Mouse (Mus musculus): ENCODE results near the gene Tas1r1. TPM values are rescaled to one million over a fixed set of nuclear protein-coding genes. Genes with fewer than 3 reads are reported as not detected.

Gene Tas1r1
- polyA plus RNA-seq, 1 experiment from 2014 or later = 1.2 TPM

DNA sequence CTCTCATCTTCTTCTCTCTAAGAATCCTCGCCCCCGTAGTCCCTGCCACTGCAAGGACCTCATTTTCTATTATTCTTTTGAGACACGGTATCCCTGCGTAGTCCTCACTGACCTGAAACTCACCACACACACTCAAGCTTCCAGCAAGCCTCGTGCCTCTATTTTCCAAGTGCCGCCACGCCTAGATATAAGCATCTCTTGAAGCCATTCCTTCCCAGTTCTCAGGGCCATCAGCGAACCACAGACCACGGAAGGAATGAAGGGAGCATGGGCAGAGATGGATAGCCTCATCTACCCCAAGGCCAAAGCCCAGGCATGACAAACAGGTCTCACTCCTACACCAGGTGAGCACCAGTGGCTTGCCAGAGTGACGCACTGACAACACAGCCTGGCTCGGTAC, 13.8 kb downstream of the Tas1r1 start:
- WGBS = 89% methylated on average over 11 of the region's 11 CpGs
- Histone ChIP-seq H3K4me2 (replicated peaks) (no peak overlapping the region), H3K27ac (replicated peaks) (no peak overlapping the region), H3K36me3 (peaks cover 53% of the 10 kb centered on the region), H3K4me3 (replicated peaks) (no peak overlapping the region), H3K9me3 (replicated peaks) (no peaks in the 10 kb centered on the region), H3K4me1 (peaks cover 50% of the 10 kb centered on the region), H3K27me3 (no peaks in the 10 kb centered on the region), H3K9ac (0 out of 2 replicates have a peak overlapping the region, but pooled peaks have one; percentile 4)
- no peak for ATAC-seq (ENCODE audit: insufficient number of reproducible peaks, low FRiP score, low TSS enrichment, low read depth)

DNA sequence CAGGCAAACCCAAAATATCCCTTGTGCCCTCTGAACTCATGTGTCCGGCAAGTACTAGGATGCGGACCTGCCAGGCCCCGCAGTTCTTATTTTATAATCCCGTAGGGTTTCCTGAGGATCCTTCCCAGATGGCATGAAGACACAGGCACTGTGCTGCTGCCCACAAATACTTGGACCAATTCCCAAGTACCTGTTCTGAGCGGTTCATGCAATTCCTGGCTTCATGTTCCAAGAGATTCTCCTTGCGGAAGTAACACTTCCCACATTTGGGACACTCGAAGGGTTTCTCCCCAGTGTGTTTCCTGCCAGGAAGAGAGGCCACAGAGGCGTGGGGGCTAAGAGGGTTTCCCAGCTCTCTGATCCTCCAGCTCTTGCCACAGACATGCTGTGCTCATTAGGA, 15.9 kb downstream of the Tas1r1 start:
- 81% methylated on average over 8 of the region's 8 CpGs for WGBS
- H3K4me2 ChIP-seq (replicated peaks) = no peak overlapping the region
- no peak overlapping the region for H3K4me3 ChIP-seq (replicated peaks)
- ATAC-seq (ENCODE audit: insufficient number of reproducible peaks, low FRiP score, low TSS enrichment, low read depth) = no peak
- H3K4me1 ChIP-seq = peaks cover 36% of the 10 kb centered on the region
- H3K36me3 ChIP-seq = peaks cover 65% of the 10 kb centered on the region
- H3K9me3 ChIP-seq (replicated peaks) = no peaks in the 10 kb centered on the region
- no peak overlapping the region for H3K9ac ChIP-seq
- H3K27me3 ChIP-seq = no peaks in the 10 kb centered on the region
- H3K27ac ChIP-seq (replicated peaks) = no peak overlapping the region

DNA sequence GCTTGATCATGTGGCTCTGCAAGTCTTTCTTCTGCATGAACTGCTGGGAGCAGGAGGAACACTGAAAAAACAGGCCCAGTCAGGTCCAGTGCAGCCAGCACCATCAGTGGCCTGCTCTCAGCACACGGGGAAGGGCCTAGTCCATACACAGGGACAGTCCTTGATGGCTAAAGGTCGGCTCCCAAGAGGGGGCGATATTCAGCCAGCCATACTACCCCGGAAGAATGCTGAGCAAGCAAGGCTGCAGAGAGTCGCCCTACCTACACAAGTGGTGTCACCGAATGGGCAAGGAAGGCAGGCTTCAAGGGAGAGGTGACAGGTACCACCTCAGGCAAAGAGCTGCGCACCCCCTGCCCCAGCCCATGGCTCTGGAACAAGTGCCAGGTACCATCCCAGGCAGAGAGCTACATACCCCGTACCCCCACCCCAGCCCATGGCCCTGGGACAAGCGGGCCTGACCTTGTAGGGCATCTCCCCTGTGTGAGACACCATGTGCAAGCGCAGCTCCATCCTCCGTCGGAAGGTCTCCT, 16.7 kb downstream of the Tas1r1 start:
- Histone ChIP-seq H3K4me2 (replicated peaks) (no peak overlapping the region), H3K9ac (no peak overlapping the region), H3K4me3 (replicated peaks) (no peak overlapping the region), H3K9me3 (replicated peaks) (no peaks in the 10 kb centered on the region), H3K27ac (replicated peaks) (no peak overlapping the region), H3K36me3 (peaks cover 71% of the 10 kb centered on the region), H3K27me3 (no peaks in the 10 kb centered on the region), H3K4me1 (peaks cover 31% of the 10 kb centered on the region)
- ATAC-seq (ENCODE audit: insufficient number of reproducible peaks, low FRiP score, low TSS enrichment, low read depth) = no peak
- WGBS = 75% methylated on average over 12 of the region's 12 CpGs

DNA sequence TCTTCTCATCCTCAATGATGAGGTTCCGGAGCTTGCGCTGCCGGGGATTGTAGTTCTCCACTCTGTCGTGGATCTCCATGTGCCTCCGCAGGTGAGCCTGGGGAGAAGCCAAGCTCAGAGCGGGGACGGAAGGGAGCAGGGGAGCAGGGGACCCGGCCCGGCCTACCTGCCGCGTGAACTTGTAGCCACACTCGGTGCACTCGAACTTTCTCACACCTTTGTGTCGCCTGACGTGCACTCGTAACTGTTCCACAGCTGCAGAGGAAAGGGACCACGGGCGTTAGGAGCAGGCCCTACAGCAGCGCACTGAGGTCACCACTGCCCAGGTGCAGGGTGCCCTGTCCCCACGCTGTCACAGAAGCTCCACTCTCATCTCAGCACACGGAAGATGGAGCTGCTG, 18.3 kb downstream of the Tas1r1 start:
- Histone ChIP-seq H3K27ac (replicated peaks) (no peak overlapping the region), H3K4me3 (replicated peaks) (no peak overlapping the region), H3K4me1 (peaks cover 14% of the 10 kb centered on the region; the same call in 1 of the 2 replicates), H3K36me3 (peaks cover 87% of the 10 kb centered on the region), H3K27me3 (no peaks in the 10 kb centered on the region), H3K9ac (no peak overlapping the region), H3K4me2 (replicated peaks) (no peak overlapping the region), H3K9me3 (replicated peaks) (no peaks in the 10 kb centered on the region)
- no peak for ATAC-seq (ENCODE audit: insufficient number of reproducible peaks, low FRiP score, low TSS enrichment, low read depth)
- WGBS = 94% methylated on average over 21 of the region's 21 CpGs

DNA sequence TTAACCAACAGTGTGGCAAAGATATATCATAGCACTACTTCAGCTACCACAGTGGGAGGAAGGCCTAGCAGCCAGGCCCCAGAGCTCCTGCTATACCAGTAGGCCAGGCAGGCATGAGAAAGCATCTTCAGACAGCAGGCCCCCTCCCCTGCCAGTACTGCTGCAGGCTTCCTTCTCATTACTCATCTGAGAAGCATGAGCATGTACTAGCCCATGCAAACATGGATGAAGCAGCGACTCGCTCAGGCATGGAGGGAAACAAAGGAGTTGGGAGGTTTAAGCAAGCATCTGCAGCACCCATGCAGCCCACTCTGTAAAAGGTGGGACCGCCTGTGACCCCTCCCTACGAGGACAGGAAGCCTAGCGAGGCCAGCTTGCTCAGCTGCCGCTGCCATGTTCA, 19.3 kb downstream of the Tas1r1 start:
- Histone ChIP-seq H3K9me3 (replicated peaks) (no peaks in the 10 kb centered on the region), H3K27me3 (no peaks in the 10 kb centered on the region), H3K9ac (no peak overlapping the region), H3K27ac (replicated peaks) (no peak overlapping the region), H3K36me3 (peaks cover 89% of the 10 kb centered on the region), H3K4me2 (replicated peaks) (no peak overlapping the region), H3K4me3 (replicated peaks) (no peak overlapping the region), H3K4me1 (0 out of 2 replicates have a peak, but pooled peaks cover 6% of the 10 kb centered on the region)
- no peak for ATAC-seq (ENCODE audit: insufficient number of reproducible peaks, low FRiP score, low TSS enrichment, low read depth)
- WGBS = 75% methylated on average over 6 of the region's 6 CpGs

DNA sequence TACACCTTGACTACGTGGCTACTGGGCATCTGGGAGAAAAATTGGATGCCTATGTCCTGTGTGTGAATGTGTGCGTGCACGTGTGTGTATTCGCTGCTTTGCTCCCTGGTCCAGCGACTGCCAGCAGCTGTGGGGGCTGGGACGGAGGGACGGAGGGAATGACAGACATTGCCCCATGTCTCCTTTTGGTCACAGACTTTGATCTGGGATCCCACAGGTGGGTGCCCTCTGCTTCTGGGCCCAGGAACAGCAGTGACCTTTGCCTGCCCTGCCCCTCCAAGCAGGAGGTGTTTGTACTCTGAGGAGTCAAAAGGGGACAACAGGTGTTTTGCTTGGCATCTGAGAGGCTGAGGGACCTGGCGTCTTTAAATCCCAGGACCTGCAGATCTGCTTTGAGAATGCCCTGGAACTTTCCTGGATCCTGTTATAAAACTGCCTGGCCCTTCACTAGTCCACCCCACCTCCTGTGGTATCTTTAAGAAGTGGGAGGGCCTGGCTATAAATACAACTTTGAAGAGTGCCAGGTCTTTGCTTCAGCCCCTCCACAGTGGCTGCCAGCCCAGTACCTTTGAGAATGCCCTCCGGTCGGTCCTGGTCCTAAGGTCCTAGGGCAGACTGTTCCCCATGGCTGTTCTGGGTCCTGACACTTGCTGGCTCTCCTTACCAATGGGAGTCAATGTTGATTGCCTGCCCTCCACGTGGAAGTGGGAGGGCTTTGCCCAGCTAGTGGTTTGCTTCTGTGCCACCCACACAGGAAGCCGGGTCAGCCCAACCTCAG, 25.1 kb downstream of the Tas1r1 start:
- H3K27ac ChIP-seq (replicated peaks) = no peak overlapping the region
- H3K36me3 ChIP-seq = peaks cover 56% of the 10 kb centered on the region
- no peak overlapping the region for H3K4me3 ChIP-seq (replicated peaks)
- no peak overlapping the region for H3K4me2 ChIP-seq (replicated peaks)
- H3K9me3 ChIP-seq (replicated peaks) = no peaks in the 10 kb centered on the region
- H3K27me3 ChIP-seq = no peaks in the 10 kb centered on the region
- no peak overlapping the region for H3K9ac ChIP-seq
- no peak for ATAC-seq (ENCODE audit: insufficient number of reproducible peaks, low FRiP score, low TSS enrichment, low read depth)
- 84% methylated on average over 12 of the region's 12 CpGs for WGBS
- H3K4me1 ChIP-seq = peaks cover 27% of the 10 kb centered on the region

DNA sequence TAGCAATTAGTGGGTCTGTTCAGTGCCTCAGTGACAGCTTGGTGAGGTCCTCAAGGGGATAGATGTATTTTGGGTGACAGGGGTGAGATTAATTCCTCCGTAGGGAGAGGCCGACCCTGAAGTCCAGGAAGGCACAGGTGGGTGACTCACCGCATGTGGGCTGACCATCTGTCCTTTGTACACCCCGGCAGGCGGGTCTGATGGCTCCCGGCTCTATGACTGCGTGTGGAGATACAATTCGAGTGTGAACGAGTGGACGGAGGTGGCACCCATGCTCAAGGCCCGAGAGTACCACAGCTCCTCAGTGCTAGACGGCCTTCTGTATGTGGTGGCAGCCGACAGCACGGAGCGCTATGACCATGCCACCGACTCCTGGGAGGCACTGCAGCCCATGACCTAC, 26.3 kb downstream of the Tas1r1 start:
- Histone ChIP-seq H3K27me3 (no peaks in the 10 kb centered on the region), H3K9ac (no peak overlapping the region), H3K9me3 (replicated peaks) (no peaks in the 10 kb centered on the region), H3K4me3 (replicated peaks) (peak overlapping the region; percentile 77; the same call in 1 of the 2 replicates), H3K4me2 (replicated peaks) (peak overlapping the region; percentile 95; the same call in 1 of the 2 replicates), H3K27ac (replicated peaks) (no peak overlapping the region), H3K4me1 (peaks cover 39% of the 10 kb centered on the region), H3K36me3 (peaks cover 48% of the 10 kb centered on the region)
- ATAC-seq (ENCODE audit: insufficient number of reproducible peaks, low FRiP score, low TSS enrichment, low read depth) = no peak
- WGBS = 88% methylated on average over 16 of the region's 16 CpGs

DNA sequence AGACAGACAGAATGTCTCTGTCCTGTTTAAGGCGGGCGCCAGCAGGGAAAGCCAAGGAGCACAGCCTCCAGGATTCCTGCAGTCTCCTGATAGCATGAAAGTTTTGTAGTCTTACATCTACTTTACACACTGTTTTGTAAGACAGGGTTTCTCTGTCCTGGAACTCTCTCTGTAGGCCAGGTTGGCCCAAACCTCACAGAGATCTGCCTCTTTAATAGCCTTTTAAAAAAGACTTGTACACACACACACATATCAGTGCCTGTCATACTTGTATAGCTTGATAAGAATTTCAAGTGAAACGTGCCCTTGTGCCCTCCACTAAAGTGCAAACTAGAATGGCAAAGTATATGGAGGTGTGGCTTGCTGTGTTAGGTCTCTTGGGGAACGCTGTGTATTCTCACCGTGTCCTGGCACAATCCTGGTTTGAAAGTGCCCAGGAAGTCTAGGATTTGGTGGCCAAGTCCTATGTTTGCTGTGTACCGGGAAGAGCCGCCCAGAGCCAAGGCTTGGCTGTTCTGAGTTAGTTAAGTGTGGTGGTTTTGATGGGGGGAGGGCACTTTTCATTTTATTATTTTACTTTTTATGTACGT, 27.1 kb downstream of the Tas1r1 start:
- no peak for ATAC-seq (ENCODE audit: insufficient number of reproducible peaks, low FRiP score, low TSS enrichment, low read depth)
- H3K9me3 ChIP-seq (replicated peaks) = no peaks in the 10 kb centered on the region
- H3K9ac ChIP-seq = peak overlapping the region; percentile 49; the same call in 1 of the 2 replicates
- H3K36me3 ChIP-seq = peaks cover 42% of the 10 kb centered on the region
- H3K4me2 ChIP-seq (replicated peaks) = peak overlapping the region; percentile 95
- peak overlapping the region; percentile 77 for H3K4me3 ChIP-seq (replicated peaks)
- 65% methylated on average over 8 of the region's 8 CpGs for WGBS
- H3K27ac ChIP-seq (replicated peaks) = peak overlapping the region; percentile 96; the same call in 1 of the 2 replicates
- H3K4me1 ChIP-seq = peaks cover 42% of the 10 kb centered on the region
- no peaks in the 10 kb centered on the region for H3K27me3 ChIP-seq

DNA sequence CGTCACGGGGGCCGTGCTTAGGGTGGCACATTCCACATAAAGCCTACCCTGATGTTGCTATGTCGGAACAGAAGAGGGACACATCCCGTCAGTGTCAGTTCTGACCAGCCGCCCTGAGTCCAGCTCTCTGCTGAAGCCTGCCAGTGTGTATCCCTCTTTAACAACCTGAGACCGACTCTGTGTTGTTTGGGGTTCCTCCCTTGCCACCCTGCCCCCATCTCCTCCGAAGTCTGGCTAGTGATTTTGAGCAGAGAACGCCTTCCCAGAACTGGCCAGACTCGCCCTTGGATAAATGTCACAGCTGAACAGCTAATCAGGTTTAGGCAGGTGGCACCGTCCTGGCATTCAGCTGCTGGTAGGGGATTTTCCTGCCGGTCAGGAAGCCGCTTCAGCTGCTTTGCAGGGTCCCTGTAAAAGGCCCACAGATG, 27.6 kb downstream of the Tas1r1 start:
- WGBS = 9% methylated on average over 13 of the region's 13 CpGs
- ATAC-seq (ENCODE audit: insufficient number of reproducible peaks, low FRiP score, low TSS enrichment, low read depth) = no peak

DNA sequence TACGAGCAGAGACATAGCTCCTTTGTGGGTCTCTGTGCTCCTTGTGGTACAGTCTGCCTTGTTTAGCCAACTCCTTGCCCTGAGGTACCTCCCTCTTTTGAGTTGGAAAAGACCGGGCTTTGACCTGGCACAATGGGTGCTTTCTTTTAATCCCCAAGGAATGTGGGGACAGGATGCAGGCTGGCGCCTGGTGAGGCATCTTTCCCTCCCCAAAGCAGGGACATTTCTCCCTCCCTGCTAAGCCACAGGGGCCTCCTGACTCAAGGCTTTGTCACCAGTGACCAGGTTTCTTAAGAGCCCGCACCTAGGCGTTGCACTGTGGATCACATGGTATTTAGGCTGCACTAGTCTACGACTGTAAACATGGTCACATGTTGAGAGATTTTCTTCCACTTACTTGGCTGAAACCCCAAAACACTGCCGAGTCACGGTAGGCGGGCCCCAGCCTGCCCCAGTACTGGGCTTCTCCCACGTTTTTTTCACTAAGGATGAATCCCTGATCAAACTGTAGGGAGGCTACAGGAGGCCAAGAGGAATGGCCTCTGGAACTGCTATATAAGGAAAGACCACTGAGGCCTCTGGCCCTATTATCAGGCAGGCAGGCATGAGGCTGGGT, 28.2 kb downstream of the Tas1r1 start:
- H3K9ac ChIP-seq = peak overlapping the region; percentile 49
- no peaks in the 10 kb centered on the region for H3K27me3 ChIP-seq
- H3K4me2 ChIP-seq (replicated peaks) = peak overlapping the region; percentile 95
- H3K36me3 ChIP-seq = peaks cover 31% of the 10 kb centered on the region
- H3K4me3 ChIP-seq (replicated peaks) = peak overlapping the region; percentile 77
- peaks cover 42% of the 10 kb centered on the region for H3K4me1 ChIP-seq
- 3% methylated on average over 10 of the region's 10 CpGs for WGBS
- no peaks in the 10 kb centered on the region for H3K9me3 ChIP-seq (replicated peaks)
- H3K27ac ChIP-seq (replicated peaks) = peak overlapping the region; percentile 96
- peak; percentile 29 for ATAC-seq (ENCODE audit: insufficient number of reproducible peaks, low FRiP score, low TSS enrichment, low read depth)

More for the DNA sequence above, 27.6 kb downstream of the Tas1r1 start:
- Histone ChIP-seq H3K36me3 (peaks cover 37% of the 10 kb centered on the region), H3K4me1 (peaks cover 42% of the 10 kb centered on the region), H3K4me3 (replicated peaks) (peak overlapping the region; percentile 77), H3K9ac (peak overlapping the region; percentile 49), H3K9me3 (replicated peaks) (no peaks in the 10 kb centered on the region), H3K27ac (replicated peaks) (peak overlapping the region; percentile 96), H3K27me3 (no peaks in the 10 kb centered on the region), H3K4me2 (replicated peaks) (peak overlapping the region; percentile 95)
